Mouse (Mus musculus) c-Kit-negative CD71-positive TER-119-positive erythroid progenitor cells, embryonic 14.5 days (primary cell): ENCODE data around the gene Bag5.

Experiments used
- DNase-seq: peaks from one replicate; pipeline ENCODE4 v3.0.0-alpha.2; 2013; ENCODE audit warnings: low read depth, low spot score

Gene Bag5

GRCm38 (mm10) chr12:111713004-111713651 lies at the start of gene Bag5, which contains the start of gene Apopt1:
Bag5 (minus strand) TSS chr12:111713257.
Apopt1 (plus strand) TSS chr12:111713261.
- peak; percentile 76 for DNase-seq

DNA sequence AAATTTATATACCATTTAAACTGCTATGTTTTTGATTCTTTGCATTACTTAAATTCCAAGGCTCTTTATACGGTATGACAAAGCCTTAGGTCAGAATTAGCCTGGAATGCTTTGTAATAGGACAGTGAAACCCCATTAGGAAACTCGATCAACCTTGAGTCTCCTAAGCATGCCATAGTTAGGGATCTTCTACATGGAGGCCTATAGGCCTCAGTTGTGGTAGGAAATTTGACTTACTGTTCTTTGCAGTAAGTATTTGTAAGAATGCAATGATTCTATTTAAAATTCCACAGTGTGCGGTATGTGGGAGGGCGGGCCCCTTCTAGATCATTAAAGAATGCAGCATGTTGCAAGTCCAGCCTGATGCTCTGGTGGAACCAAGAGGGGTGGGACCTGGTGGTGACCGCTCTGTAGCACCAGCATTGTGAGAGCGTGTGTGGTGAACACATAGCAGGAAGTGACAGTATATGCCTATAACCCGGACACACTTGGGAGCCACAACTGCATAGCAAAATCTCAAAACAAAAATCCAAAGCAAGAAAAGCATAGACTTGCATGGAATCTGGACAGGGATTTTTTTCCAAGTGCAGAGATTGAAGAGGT lies 47.4 kb upstream of the Bag5 start:
- DNase-seq, result no peak

- no peak for DNase-seq
Measured at GRCm38 (mm10) chr12:111759176-111760061, 46.4 kb upstream of the Bag5 start.

GRCm38 (mm10) chr12:111758381-111759175 lies 45.5 kb upstream of the Bag5 start, which contains the start of gene Klc1:
Klc1 (plus strand) TSS chr12:111758849.
- peak; percentile 66 for DNase-seq

DNA sequence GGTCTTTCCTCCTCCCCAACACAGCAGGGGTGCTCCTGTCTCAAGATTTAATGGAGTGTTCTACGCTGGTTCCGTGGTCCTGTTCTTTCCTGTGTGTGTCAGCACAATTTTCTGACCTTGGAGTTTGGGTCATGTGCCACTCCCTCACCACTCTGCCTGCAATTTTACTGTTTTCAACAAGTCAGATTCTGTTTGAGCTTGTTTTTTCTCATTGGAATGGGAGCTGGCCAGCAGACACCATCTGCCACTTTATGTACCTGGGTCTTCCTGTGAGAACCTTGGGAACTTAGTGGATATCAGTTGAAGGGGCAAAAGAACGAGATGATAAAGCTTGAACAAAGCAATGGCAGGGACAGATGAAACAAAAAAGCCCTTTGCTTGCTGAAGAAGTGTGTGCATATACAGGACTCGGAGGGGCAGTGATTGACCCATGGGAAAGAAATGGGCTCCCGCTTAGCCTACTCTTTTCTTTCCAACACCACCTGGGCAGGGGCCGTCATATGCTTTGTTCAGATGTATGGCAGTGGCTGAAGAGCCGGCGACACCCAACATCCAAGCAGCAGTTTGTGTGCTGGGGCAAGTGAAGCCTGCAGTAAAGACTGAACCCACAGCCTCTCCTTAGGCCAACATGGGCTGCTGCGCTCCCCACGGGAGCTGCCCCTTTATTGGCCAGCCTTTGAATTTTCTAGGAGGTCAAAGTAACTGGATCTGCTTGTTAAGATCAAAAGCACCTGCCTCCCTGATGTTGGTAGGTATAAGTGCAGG lies 44.7 kb upstream of the Bag5 start:
- no peak for DNase-seq

DNA sequence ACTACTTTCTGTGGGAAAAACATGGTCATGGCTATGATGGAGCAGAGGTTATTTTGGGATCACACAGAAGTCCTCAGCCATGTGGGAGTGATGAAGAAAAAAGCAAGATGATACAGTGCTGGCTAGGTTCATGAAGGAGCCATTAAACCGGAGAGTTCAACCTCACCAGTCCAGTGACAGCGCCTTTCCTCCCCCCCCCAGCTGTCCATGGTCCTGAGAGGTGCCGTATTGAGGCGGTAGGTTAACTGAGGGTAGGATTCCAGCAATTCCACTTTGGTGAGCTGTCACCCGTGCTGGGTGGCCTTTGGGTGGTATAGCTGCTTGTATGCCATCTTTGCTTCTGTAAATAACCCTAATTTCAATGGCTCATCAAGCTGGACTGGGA lies 43.6 kb upstream of the Bag5 start:
- no peak for DNase-seq

DNA sequence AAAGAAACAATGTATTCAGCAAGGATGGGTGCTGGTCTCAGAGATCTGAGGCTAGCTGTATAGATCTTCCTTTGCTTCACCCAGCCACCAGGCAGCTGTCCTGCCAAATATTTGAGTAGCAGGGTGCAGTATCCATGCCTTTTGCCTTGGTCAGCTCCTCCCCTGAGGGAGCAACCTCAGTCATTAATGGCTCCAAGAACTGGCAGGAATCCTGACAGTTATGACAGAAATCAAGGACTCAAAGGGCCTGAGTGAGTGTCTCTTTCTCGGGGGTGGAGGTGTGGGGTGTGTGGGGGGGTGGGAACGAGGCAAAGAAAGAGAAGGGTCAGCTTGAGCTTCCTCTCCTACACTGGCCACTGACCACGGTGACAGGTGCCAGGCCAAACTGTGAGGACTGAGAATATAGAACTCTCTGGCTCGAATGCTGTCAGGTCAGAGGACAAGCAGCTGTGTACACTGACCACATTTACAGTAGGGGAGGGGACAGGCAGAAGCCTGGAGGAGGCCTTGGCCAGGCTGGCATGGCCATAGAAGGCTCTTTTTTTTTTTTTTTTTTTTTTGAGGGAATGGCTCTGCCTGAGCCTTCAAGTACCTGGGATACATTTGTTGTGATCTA lies 43.1 kb upstream of the Bag5 start:
- DNase-seq, result no peak

GRCm38 (mm10) chr12:111755231-111755630 lies 42.2 kb upstream of the Bag5 start:
- DNase-seq, result no peak

- DNase-seq, result no peak
Measured at GRCm38 (mm10) chr12:111754710-111755109, 41.7 kb upstream of the Bag5 start.

DNA sequence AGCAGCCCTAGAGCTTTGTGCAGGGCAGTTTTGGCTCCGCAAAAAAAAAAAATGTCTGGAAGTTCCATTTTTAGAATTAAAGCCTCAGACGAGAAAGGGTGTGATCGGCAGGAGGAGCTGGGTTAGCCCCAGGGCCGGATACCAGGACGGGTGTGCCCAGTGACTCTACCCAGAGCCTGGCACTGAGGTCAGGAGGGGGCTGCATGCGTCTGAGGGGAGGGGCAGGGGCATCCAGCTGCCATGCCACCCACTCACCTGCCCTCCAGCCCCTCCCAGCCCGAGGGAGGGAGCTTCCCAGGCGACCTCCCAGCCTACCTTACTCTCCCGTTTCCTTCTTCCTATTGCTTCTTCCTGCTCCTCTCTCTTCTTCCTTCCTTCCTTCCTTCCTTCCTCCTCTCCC lies 40.3 kb upstream of the Bag5 start:
- DNase-seq, result no peak

GRCm38 (mm10) chr12:111752491-111752890 lies 39.4 kb upstream of the Bag5 start:
- no peak for DNase-seq

DNA sequence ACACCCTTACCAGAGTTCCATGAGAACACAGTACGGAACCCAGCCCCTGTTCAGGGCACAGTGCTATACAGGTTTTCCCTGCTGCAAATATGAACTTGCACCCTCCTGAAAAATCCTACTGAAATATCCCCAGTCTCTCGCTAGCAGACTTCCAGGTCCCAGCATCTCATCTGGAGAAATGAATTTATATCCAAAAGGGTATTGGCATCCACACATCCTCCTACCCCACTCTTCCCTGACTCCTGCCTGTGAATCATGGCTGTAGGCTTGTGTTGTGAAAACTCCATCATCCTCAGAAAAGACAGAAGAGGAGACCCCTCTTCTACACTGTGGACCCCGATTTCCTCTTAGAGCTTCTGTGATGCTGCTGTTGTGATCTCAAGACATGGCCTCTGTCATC lies 37.7 kb upstream of the Bag5 start:
- no peak for DNase-seq

- no peak for DNase-seq
Measured at GRCm38 (mm10) chr12:111747421-111747820, 34.4 kb upstream of the Bag5 start.

GRCm38 (mm10) chr12:111746091-111746490 lies 33.0 kb upstream of the Bag5 start:
- no peak for DNase-seq

DNA sequence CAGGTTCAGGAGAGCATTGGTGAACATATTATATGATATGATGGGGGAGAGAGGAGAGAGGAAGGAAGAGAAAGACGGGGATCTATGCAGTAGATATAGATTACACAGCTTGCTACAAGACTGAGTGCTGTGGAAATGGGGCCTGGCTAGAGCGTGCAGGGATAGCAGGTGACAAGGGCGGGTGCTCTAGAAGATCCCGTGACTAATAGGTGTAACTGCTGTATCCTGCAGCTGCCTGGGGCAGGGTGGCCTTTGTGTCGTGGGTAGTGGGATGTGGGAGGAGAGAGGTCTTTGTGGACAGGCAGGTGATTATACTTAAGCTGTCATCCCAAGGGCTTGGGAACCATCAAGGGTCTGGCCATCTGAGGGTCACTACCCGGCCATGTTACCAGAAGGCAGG lies 32.2 kb upstream of the Bag5 start:
- DNase-seq, result no peak

DNA sequence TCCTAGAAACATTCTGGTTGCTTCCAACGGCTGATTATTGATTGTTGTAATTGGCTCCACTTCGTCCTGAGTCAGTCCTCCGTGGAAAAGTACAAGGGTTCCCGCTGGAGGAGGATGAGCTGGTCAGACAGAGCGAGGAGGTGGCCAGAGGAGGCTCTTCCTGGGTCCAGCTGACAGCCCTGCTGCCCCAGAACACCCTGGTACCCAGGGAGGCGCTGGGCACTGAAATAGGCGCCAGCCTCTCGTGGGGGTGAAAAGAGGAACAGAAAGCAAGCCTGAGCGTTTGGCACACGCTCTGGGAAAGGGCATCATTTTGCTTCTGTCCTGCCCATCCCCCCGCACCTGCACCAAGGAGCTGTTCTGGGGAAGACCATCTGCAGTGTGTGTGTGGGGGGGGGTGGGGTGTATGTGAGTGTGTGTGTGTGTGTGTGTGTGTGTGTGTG lies 30.9 kb upstream of the Bag5 start:
- DNase-seq, result no peak

- DNase-seq, result no peak
Measured at GRCm38 (mm10) chr12:111743419-111743818, 30.4 kb upstream of the Bag5 start.

- no peak for DNase-seq
Measured at GRCm38 (mm10) chr12:111741338-111741737, 28.3 kb upstream of the Bag5 start.

- DNase-seq, result no peak
Measured at GRCm38 (mm10) chr12:111738754-111739153, 25.7 kb upstream of the Bag5 start.

GRCm38 (mm10) chr12:111737370-111737769 lies 24.3 kb upstream of the Bag5 start:
- DNase-seq, result no peak
